Mouse (Mus musculus): Measurements from ENCODE around the gene Anks1b. TPM values are rescaled to one million over a fixed set of nuclear protein-coding genes. Genes with fewer than 3 reads are reported as not detected.

The Anks1b gene
- total and polyA plus RNA-seq, 3 experiments, result not detected

DNA sequence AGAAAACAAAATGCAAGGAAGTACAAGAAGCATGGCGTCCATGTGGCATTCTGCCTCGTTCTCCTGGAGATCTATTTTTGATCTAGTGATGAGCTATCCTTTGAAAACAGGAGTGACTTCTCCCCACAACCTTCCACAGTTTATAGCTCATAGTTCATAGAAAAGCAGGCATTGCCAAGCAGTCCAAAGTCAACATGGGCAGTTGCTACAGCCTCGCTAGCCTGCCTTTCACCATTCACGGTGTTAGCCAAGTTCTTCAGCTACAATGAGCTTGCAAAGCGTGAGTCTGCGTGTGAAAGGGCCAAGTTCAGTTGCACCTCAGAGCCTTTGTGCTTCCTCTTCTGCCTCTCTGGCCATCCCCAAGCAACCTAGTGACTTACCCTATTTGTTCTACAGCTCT lies 592.1 kb downstream of the Anks1b start (continued):
- TF ChIP-seq EP300 (IDR thresholded peaks at IDR 0.05; ENCODE audit: low read depth in 1 of 2, low read length in 2 of 2), result no peak
- TF ChIP-seq SMC3 (IDR thresholded peaks at IDR 0.05; ENCODE audit: low read depth, low read length), result no peak
- no peak for TF ChIP-seq BHLHE40 (IDR thresholded peaks at IDR 0.05; ENCODE audit: borderline replicate concordance, low read depth, low read length)

DNA sequence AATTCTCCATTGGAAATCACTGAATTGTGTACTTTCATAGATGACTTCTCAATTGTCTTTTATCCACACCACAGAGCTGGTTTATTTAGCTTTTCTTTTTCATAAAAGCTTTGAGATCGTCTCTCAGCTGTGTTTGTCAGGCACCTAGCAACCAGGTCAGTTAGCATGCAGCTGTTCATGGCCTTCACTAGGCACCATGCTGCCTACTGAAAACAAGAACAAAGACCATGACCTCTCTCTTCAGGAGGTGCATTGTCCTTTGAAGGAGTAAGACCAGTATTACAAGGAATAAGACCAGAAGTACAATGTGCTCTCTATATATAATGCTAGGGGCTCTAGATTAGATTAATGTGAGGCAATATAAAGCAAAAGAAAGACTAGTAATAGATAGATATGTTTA lies 594.2 kb downstream of the Anks1b start:
- DNase-seq (ENCODE audit: low read depth, low spot score), result no peak
- no peaks in the 10 kb centered on the region for H3K9me3 ChIP-seq (replicated peaks; ENCODE audit: insufficient read depth, low read length)
- H3K36me3 ChIP-seq (ENCODE audit: control insufficient read depth in 1 of 2, insufficient read depth in 2 of 2, low read length in 2 of 2), result no peaks in the 10 kb centered on the region
- H3K9ac ChIP-seq (ENCODE audit: control insufficient read depth, low read depth, low read length, poor library complexity, severe bottlenecking), result no peak overlapping the region
- no peak for TF ChIP-seq ETS1 (IDR thresholded peaks at IDR 0.05; ENCODE audit: low read depth, low read length)
- TF ChIP-seq ZKSCAN1 (IDR thresholded peaks at IDR 0.05; ENCODE audit: low read depth, low read length), result no peak
- no peak for TF ChIP-seq KAT2A (conservative IDR thresholded peaks at IDR 0.05; ENCODE audit: low read depth, low read length)
- no peak for TF ChIP-seq SMC3 (IDR thresholded peaks at IDR 0.05; ENCODE audit: low read depth, low read length)
- TF ChIP-seq MAX (IDR thresholded peaks at IDR 0.05; ENCODE audit: low read length), result no peak
- no peak for TF ChIP-seq TBP (IDR thresholded peaks at IDR 0.05; ENCODE audit: low read depth, low read length)
- no peak for TF ChIP-seq HCFC1 (IDR thresholded peaks at IDR 0.05; ENCODE audit: low read depth, low read length)
- no peak for TF ChIP-seq MXI1 (IDR thresholded peaks at IDR 0.05; ENCODE audit: low read depth, low read length)
- no peak for TF ChIP-seq MAFK (IDR thresholded peaks at IDR 0.05; ENCODE audit: borderline replicate concordance, low read depth, low read length)
- no peak for TF ChIP-seq ZNF384 (IDR thresholded peaks at IDR 0.05; ENCODE audit: low read depth, low read length)
- no peak for TF ChIP-seq ZC3H11A (IDR thresholded peaks at IDR 0.05; ENCODE audit: low read depth, low read length)
- no peak for TF ChIP-seq GABPA (IDR thresholded peaks at IDR 0.05; ENCODE audit: low read depth, low read length)
- no peaks in the 10 kb centered on the region for H3K79me2 ChIP-seq (ENCODE audit: control insufficient read depth, insufficient read depth, low read length, poor library complexity)
- no peaks in the 10 kb centered on the region for H3K27me3 ChIP-seq (ENCODE audit: control insufficient read depth in 1 of 2, insufficient read depth in 2 of 2, low read length in 2 of 2)
- no peak overlapping the region for H3K4me3 ChIP-seq (ENCODE audit: control insufficient read depth in 1 of 2, insufficient read depth in 1 of 2, low read depth in 2 of 2, low read length in 2 of 2)
- H3K4me1 ChIP-seq (ENCODE audit: control insufficient read depth in 1 of 2, insufficient read depth in 2 of 2, low read length in 2 of 2), result no peaks in the 10 kb centered on the region
- no peak overlapping the region for H3K27ac ChIP-seq (ENCODE audit: control insufficient read depth, low read depth, low read length)

DNA sequence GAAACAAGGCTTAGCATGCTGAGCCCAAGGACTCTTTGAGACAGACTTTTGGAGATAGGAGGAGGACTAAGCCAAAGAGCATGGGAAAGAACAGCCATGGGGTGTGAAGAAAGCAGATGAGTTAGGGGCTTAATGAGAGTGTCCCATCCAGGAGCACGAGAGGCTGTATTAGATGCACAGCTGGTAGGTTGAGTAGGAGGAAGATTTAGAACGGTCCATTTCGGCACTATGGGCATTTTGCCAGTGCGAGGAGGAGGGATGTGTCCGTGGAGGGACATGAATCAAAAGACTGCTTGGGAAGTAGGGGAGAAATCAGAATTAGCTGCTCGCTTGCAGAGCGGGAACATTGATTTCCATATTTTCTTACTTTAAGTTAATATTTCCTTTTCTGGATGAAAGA lies 620.1 kb downstream of the Anks1b start:
- TF ChIP-seq TAL1 (IDR thresholded peaks at IDR 0.05; ENCODE audit: low read length) (no peak), MEF2A (IDR thresholded peaks at IDR 0.05; ENCODE audit: extremely low read depth, insufficient replicate concordance, low read depth, low read length, poor library complexity, severe bottlenecking) (no peak), GABPA (IDR thresholded peaks at IDR 0.05; ENCODE audit: low read depth, low read length) (no peak), ZNF384 (IDR thresholded peaks at IDR 0.05; ENCODE audit: low read depth, low read length) (no peak), BHLHE40 (IDR thresholded peaks at IDR 0.05; ENCODE audit: borderline replicate concordance, low read depth, low read length) (no peak), E2F4 (IDR thresholded peaks at IDR 0.05; ENCODE audit: borderline replicate concordance, low read depth, low read length) (no peak), CTCF (IDR thresholded peaks at IDR 0.05 in 2 of 3, conservative IDR thresholded peaks at IDR 0.05 in 1 of 3; ENCODE audit: control insufficient read depth in 1 of 3, insufficient read depth in 1 of 3, low read depth in 2 of 3, low read length in 3 of 3, poor library complexity in 1 of 3, severe bottlenecking in 1 of 3) (no peak)
- no peaks in the 10 kb centered on the region for H3K36me3 ChIP-seq (ENCODE audit: control insufficient read depth in 1 of 2, insufficient read depth in 2 of 2, low read length in 2 of 2)
- no peaks in the 10 kb centered on the region for H3K4me1 ChIP-seq (ENCODE audit: control insufficient read depth in 1 of 2, insufficient read depth in 2 of 2, low read length in 2 of 2)
- H3K4me3 ChIP-seq (ENCODE audit: control insufficient read depth in 1 of 2, insufficient read depth in 1 of 2, low read depth in 2 of 2, low read length in 2 of 2), result no peak overlapping the region
- no peak overlapping the region for H3K9ac ChIP-seq (ENCODE audit: control insufficient read depth, low read depth, low read length, poor library complexity, severe bottlenecking)
- no peaks in the 10 kb centered on the region for H3K79me2 ChIP-seq (ENCODE audit: control insufficient read depth, insufficient read depth, low read length, poor library complexity)
- H3K27ac ChIP-seq (ENCODE audit: control insufficient read depth, low read depth, low read length), result no peak overlapping the region
- no peaks in the 10 kb centered on the region for H3K27me3 ChIP-seq (ENCODE audit: control insufficient read depth in 1 of 2, insufficient read depth in 2 of 2, low read length in 2 of 2)
- no peak for DNase-seq (ENCODE audit: low read depth, low spot score)
- no peaks in the 10 kb centered on the region for H3K9me3 ChIP-seq (replicated peaks; ENCODE audit: insufficient read depth, low read length)
